Mouse (Mus musculus) thymus, postnatal 25 days (tissue): ENCODE data around the gene Mgat1.
"Not testable (repeated sequence)": the region's sequence is repeated elsewhere in the genome, so short reads cannot be mapped to it uniquely, and the experiment has no call there.

Experiments
- DNase-seq: peaks from one replicate; pipeline ENCODE4 v3.0.0; 2022

Gene Mgat1

DNA sequence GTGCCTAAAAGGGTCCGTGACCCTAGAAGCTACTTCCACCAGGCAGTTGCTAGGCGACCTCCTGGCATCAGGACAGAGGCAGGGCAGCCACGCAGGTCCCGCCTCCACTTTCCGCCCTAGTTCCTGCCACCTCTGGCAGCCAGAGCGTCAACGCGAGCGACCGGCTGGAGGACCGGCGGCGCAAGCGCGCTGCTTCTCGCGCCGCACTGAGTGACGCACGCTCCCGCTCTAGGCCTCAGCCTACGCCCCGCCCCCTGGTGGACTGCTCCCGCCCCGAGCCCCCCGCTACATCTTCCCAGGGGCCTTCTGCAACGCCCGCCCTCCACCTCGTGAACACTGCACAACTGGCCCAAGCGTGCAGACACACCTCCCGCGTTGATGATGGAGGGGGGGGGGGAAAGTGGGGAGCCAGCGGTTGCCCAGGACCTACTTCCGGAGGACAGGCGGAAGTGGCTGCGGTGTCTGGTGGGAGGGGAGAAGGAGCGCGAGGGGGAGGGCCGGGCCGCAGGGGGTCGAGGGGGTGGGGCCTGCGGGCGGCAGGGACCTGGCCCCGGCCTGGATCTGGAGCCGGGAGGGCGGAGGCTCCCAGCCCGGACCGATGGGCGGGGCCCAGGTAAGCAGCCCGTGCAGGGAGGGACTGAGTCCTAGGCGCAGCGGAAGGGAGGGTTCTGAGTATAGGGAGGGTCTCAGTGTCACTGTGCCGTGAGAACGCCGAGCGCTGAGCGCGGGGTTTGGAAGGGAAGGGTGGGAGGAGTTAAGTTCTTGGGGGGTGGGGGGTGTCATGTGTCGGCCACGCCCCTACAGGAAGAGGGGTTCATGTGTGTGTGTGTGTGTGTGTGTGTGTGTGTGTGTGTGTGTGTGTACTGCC, at the start of gene Mgat1:
TSS of gene Mgat1 (plus strand) at position 465 of the 868 bp plus-strand sequence.
- peak; percentile 94 for DNase-seq

DNA sequence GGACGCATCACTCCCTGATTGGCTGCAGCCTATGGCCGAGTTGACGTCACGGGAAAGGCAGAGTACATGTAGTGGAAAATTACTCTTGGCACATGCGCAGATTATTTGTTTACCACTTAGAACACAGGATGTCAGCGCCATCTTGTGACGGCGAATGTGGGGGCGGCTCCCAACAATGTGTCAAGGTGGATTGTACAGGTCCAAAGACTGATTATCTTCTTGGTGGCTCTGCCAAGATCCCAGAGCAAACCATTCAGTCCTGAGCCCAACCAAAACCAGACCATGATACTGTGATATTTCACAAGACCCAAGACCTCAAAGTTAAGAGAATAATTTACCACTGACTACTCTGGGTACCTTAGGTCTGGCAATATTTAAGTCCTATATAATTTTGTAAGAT, 49.2 kb upstream of the Mgat1 start:
- DNase-seq = not testable (repeated sequence)

DNA sequence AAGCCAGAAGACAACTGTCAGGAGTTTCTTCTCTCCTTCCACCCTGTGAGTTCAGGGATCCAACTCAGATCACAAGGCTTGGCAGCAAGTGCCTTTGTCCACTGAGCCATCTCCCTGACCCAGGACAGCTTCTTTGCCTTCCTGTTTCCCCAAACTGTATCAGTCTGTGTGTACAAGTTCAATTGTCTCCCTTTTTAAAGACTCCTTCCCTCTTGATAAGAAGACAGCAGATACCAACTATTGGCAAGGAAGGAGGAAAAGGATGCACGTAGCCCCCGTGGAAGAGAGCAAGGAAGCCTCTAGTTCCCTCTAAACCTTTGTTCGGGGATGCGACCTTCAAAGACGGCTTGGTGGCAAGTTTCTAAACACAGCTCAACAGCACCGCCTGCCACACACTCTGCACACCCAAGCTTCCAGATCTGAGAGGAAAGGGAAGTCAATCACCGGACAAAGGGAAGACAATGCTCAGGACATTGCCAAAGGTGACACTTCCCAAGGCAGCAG, 48.1 kb upstream of the Mgat1 start:
- peak; percentile 48 for DNase-seq

DNA sequence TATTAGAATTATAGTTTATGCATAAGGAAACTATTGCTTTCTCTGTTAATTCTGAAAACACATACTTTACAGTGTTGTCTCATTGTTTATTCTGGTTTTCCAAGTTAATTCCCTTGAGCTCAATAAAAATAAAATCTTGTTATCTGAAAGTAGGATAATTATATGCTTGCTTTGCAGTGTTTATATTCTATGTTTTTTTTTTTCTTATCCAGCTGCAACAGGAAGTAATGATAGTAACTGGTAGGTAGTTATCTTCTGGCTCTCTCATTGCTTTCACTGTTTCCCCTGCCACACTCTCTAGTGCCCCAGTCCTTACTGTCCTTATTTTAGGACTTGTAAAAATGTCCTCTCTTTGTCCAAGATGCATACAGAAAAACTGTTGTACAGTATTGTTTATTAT, 43.3 kb upstream of the Mgat1 start:
- DNase-seq = no peak

DNA sequence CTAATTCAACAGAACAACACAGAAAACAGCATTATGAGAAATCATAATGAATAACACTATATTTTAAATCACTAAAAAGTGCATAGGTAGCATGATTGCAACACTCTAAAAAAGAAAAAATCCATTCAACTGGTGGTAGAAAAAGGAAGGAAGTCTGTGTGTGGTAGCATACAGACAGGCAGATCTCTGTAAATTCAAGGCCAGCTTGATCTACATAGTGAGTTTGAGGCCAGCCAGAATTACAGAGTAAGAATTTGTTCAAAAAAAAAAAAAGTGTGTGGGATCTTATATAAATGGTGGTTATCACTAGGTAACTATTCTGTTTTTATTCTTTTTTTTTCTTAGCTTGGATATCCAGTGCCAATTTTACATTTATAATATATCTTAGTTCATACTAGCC, 42.8 kb upstream of the Mgat1 start:
- no peak for DNase-seq

DNA sequence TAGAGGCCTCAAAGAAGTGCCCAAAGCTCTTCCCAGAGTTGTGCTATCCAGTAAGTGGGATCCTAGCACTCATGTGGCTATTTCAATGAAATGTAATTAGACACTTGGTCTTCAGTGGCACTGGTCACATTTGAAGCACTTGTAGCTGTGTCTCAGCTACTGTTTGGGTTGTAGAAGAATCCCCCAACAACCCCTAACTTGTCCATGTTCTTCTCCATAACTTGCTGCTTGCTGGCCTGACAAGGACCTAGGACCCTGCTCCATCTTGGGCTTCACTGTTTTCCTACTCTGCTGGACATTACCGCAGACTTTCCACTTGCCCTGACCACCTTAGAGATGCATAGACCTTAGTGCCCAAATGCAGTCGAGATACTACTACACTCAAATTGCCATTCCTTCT, 41.9 kb upstream of the Mgat1 start:
- no peak for DNase-seq

DNA sequence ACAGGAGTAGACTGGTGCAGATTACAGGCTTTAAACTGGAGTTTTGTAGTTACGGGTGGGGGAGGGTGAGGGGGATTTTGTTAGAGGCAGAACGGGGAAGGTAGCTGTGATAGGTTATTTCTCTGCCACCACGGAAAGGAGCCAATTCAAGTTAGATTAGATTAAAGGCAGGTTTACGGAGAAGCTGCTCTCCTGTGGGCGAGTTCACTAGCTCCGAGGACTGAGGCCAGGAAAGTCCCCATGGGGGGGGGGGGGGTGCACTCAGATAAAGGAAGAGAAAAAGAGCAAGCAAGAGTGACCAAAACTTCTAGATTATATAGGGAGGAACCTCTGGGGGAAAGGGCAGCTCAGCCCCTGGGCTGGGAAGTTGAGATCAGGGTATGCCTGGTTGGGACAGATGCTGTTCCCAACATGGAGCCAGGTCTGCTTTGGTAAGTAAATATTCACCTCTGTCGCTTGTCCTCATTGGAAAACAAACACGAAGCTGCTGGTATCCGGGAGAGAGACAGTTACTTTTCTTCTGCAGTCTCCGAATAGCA, 41.4 kb upstream of the Mgat1 start:
- DNase-seq = no peak

DNA sequence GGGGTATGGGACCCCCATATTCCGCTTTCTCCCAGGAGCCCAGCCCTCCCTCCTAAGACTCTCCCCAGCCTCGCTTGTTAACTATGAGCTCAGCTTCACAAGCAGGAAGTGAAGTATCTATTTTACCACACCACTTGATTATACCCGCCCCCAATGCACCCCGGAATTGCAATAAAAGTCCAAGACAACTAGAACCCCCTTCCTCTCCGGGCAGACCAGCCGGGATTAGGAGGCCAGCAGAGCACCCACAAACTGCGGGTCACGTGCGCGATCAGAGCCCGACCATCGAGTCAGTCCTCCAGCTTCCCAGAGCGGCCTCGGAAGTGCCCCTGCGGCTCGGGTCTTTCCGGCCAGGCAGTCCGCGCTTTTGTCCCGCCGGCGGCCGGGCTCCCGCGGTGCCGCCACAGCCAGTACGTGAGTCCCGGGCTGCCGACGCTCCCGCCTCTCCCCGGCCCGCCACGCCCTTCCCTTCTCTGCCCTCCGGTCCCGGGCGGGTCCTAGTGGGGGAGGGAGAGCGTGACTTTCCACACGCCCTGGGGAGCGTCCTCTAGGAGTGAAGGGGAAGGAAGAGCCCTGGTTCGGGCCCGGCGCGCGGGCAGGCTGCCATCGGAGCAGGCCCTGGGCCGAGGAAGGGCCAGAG, 40.7 kb upstream of the Mgat1 start, which contains the start of gene Zfp62:
TSS of gene Zfp62 (plus strand) at position 164 of the 640 bp plus-strand sequence.
- peak; percentile 88 for DNase-seq

DNA sequence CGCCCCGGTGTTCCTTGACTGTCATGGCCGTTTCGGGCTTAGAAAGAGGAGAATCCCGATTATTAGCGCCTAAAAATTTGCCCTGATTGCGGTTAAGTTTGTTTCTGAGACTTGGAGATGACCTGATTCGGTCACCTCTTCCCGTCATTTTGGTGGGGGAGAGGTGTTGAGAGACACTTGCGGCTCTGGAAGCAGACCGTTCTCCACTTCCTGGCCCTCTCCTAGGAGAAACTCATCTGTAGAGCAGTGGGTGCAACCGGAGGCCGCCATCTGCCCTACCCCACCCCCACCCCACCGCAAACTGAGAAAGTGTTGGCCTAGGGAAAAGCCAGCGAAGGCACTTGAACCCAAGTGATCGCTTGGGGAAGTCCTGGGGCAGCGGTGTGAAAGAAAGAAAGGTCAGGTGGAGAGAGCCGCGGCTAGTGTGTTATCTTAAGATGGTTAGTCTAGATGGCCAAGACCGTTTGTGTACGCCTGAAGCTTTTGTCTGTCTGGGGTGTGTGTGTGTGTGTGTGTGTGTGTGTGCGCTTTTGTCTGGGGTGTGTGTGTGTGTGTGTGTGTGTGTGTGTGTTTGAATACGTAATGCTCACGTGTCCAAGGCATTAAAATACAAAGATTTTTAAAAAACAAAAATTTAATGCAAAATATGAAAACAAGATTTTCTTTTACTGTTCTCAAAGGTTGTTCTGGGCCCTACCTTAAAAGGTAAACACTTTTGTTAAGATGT, 40.1 kb upstream of the Mgat1 start:
- peak; percentile 64 for DNase-seq

DNA sequence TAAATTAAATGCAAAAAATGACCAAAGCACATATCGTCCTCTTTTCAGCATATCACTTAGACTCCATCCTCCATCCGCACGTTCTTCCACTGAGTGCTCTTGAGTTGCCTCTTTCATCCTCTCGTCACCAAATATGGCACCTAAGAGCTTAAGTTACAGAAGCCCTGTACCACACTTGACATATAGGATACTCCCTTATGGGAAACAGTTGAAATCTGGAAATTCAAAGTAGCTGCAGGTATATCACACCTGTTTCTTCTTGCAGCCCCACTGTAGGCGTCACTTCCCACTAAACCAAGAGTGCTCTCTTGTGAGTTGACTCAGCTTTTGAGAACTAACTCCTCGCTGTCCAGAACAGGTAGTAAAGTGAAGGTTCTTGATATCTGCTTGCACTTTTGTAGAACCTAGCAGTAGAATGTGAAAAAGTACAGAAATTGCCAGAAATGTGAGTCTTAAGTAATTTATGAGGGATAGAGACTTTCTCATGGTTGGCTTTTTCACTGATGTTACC, 38.9 kb upstream of the Mgat1 start:
- no peak for DNase-seq

DNA sequence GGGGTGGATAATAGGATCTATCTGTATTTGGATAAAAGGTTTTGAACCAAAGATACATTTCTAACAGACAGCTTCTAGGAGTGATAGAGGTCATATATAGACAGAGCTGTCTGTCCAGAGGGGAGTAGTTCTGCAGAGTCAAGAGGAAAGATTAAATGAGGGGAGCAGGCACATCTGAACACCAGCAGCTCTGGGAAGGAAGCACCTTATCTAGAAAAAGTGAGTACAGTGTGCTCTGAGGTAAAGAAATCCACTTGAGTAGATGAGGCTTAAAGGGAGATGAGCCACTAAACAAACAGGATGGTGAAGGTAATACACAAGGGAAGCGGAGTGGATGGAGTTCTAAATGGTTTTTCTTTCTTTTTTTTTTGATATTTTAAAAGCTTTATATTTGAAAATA, 36.5 kb upstream of the Mgat1 start:
- DNase-seq = no peak

DNA sequence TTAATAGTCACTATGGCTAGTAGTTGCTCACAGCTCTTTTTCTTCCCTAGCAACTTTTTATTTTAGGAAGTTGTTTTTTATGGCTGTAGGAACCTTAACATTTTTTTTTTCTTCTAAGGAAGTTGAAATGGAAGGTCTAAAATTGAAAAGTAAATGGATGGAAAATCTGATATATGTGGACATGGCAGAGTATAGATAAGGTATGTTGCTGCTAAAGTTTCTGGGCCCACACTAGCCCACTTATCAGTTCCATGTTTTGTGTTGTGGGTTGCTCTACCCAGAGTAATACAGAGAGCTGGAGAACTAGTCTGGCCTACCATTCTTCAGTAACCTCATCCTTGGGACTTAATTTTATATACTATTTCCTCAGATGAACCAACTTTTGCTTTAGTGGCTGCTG, 31.4 kb upstream of the Mgat1 start:
- no peak for DNase-seq

DNA sequence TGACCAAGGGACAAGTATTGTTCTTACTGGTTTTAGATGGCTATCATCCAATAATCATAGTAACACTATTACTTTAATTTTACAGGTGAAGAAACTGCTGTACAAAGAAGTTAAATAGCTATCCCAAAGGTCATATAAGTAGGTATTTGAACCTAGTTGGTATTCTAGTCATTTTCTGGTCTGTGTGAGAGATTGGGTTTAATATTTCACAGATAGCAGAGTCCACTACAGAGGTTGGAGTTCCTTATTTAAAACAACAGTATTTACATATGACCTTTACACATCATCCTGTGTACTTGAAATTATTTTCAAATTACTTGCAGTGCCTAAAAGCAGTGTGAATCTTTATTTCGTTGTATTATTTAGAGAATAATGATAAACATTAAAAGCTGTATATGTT, 30.5 kb upstream of the Mgat1 start:
- DNase-seq = no peak

DNA sequence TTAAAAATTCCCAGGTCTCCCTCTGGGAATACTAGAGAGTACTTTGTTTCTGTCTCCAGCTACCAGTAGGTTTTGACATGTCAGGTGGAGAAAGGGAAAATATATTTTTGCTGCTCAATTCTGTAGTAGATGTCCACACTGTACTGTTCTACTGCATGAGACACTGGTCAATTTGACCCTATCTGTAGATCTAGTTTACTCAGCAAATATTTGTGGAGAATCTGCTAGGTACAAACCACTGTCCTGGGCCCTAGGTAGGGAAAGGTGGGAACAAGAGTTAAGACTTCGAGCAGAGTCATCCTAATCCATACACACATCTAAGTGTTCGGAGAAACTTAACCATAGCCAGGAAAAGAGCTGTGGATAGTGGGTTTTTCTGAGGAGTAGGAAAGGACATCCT, 24.7 kb upstream of the Mgat1 start:
- DNase-seq = no peak

DNA sequence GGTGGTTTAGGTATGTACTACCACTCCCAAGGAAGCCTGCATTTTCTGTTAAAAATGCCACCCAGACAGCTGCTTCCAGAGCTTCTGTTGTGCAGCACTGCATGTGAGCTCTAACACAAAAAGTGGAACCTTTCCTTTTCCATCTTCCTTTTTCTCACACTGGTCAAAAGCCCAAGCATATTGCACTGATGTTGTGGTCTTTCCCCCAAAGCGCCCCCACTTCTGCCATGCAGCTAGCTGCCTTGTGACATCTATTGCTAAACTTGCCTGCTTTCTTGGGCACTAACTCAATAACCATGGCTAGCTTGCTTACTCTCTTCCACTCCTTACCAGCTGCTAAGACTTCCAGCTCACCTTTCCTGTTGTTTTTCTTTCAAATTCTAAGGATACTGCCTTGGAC, 19.5 kb upstream of the Mgat1 start:
- DNase-seq = no peak

DNA sequence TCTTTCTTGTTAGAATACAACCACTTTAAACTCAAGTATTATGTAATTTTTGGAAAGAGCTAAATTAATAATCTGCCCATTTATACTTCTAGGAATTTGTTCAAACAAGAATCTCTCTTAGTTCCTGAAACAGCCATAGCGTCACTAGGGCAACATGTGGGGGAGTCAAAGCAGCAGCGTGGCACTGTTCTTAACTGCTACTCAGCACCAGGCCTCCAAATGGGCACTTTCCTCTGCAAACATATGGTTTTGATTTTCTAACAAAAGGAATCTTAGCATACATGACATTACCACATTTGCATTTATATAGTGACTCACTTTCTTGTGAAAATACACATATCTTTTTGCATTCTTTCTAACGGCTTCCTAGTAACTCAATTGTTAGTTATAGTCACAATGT, 11.2 kb upstream of the Mgat1 start:
- DNase-seq = no peak

DNA sequence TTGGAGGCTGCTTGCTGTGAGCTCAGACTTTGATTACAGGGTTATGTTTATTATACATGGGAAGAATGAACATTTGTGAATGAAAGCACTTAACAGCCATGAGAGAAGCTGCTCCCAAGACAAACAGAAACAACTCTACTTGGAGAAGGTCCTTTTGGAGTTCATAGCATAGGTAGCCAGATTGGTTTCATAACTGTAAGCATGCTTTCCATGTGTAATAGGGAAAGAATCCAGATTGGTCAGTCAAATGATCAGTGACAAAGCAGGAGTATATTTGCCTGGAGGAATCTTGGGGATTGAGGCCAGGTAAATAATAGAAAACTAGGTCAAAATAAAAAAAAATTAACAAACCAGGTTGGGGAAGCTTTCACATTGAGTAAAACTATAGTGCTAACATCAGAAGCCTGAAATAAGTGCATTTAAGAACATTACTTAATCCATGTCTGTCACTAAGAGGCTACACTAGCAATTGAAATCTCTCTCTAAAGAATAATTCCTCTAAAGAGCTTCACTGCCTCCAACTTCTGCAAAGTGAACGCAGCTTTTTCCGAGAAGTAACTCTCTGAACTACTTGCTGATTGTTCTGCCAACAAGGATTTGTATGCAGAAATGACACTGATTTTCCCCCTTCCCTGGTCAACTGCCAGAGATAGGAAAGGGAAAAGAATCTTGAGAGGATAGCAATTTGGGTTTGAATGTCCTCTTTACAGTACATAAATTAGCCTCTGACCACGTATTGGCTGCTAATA, 8.4 kb upstream of the Mgat1 start:
- no peak for DNase-seq

DNA sequence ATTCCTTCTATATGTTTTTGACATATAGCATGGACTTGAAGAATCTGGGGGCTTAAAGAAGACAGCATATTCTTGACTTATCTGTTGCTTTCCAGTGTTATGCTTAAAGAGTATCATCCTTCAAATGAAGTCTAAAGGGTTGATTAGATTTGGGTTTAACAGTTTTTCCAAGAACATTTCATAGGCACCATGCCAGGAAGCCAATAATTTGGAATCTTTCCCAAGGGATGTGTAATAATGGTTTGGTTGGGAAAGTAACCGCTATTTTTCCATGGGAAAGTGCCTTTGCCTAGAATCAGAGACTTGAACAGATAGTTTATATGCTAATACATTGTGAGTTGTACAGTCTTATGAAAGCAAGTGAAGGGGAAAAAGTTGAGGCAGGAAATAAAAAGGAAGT, 7.1 kb upstream of the Mgat1 start:
- DNase-seq = no peak

DNA sequence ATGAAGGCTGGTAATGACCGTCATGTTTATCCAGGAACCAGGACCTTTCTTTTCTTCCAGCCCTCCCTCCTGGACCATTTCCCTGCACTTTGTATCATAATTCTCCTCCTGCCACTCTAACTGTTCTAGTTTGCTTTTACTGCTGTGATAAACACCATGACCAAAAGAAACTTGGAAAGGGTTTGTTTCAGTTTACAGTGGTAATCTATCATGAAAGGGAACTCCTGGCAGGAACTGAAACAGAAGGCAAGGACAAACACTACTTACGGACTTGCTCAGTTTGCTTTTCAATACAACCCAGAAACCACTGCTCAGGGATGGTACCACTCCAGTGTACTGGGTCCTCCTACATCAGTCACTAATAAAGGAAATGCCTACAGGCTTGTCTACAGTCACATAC, 6.5 kb upstream of the Mgat1 start:
- DNase-seq = no peak

DNA sequence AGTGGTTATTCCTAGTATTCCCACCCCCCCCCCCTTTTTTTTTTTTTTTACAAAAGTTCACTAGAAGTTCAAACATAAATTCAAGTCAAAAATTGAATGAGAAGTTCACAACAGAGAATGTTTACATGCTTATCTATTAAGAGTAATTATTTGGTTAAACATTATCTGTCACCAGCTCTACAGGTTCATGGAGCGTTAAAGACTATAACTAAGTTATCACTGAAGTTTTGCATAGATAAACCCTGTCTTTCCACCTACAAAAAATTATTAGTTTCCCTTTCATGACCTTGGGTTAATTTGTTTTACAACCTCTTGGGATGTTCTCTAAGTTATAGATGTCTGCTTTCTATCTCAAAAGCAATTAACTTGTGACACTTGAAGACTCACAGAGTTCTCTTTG, 3.7 kb upstream of the Mgat1 start:
- DNase-seq = no peak

DNA sequence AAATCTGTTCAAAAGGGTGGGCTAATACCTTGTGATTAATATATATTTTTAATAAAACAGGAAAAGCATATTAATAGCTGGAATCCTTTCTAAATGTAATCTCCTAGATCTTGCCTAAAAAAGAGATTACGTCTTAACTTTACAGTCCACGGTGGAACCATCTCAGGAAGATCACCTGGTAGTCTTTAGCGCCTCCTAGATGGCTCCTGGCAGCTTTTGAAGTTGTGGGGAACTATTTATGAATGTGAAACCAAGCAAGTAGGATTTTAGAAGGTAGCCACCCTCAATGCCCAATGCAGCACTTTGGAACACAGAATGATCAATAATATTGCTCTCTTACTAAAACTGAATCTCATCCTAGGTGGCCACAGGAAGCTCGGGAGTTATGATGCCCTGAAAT, 3.1 kb upstream of the Mgat1 start:
- DNase-seq = no peak

DNA sequence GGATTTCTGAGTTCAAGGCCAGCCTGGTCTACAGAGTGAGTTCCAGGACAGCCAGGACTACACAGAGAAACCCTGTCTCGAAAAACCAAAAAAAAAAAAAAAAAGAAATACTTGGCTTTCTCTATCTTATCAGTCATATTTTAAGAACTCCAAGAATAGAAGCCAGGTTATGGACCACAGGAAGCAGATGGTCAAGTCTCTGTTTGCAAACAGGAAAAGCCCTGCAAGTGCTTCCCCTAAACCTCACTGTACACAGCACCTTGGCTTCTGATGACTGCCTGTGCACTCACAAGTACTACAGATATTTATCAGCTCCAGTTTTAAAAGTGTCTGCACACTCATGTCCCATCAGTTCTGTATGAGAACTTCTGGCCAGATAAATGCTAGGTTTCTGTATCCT, 2.5 kb upstream of the Mgat1 start:
- no peak for DNase-seq
